Mouse (Mus musculus) heart, postnatal 25 days (tissue): ENCODE data around the gene Mgat5b. TPM values are rescaled to one million over a fixed set of nuclear protein-coding genes. Genes with fewer than 3 reads are reported as not detected.

Source experiments
- DNase-seq: peaks from one replicate; pipeline ENCODE4 v3.0.0; 2022; ENCODE audit warnings: low spot score
- intact Hi-C: fragments of 180-260 bp; cut with DNase I; formaldehyde crosslinking; loops from one replicate; pipeline ENCODE4 v1.15.1; 2025
- total RNA-seq, 2 experiments: library from RNA; stranded (reverse); gene quantifications; 2 replicates each; pipeline ENCODE4 v1.2.3; 2021

The Mgat5b gene
- total RNA-seq, 2 experiments from 2014 or later: 0.21 to 0.34 TPM

GRCm38 (mm10) chr11:116914267-116914885 is 4.3 kb upstream of the Mgat5b start:
- intact Hi-C loops: no loop called here

GRCm38 (mm10) chr11:116915241-116915640 is 3.4 kb upstream of the Mgat5b start:
- DNase-seq: no peak
- intact Hi-C loops: loop anchor here (5.0 kb wide), 3 partner anchors 77 to 262 kb away; no protein-coding TSS in a partner anchor

More at GRCm38 (mm10) chr11:116914267-116914885, 4.3 kb upstream of the Mgat5b start:
- DNase-seq: no peak

DNA sequence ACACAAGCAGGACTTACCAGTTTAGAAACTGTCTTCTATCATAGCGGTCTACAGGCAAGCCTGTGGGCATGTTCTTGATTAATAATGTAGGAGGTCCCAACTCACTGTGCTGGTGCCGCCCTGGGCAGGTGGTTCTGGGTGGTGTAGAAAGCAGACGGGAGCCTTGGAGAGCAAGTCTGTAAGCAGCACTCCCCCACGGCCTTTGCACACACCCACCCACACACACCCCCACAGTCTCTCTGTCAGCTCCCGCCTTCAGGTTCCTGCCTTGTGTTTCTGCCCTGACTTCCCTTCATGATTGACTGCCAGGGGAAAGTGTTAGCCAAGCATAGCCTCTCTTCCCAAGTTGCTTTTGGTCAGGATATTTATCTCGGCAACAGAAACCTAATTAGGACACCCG is 1.3 kb upstream of the Mgat5b start:
- no peak for DNase-seq
- intact Hi-C loops: loop anchor here (5.0 kb wide), 3 partner anchors 75 to 260 kb away; no protein-coding TSS in a partner anchor

GRCm38 (mm10) chr11:116919186-116920020 is 740 bp downstream of the Mgat5b start:
- no peak for DNase-seq
- intact Hi-C loops: loop anchor here (2.0 to 5.0 kb wide), 4 partner anchors 73 to 258 kb away; no protein-coding TSS in a partner anchor

- DNase-seq: no peak
- intact Hi-C loops: no loop called here
These were observed 2.1 kb downstream of the Mgat5b start for GRCm38 (mm10) chr11:116920746-116921145.

DNA sequence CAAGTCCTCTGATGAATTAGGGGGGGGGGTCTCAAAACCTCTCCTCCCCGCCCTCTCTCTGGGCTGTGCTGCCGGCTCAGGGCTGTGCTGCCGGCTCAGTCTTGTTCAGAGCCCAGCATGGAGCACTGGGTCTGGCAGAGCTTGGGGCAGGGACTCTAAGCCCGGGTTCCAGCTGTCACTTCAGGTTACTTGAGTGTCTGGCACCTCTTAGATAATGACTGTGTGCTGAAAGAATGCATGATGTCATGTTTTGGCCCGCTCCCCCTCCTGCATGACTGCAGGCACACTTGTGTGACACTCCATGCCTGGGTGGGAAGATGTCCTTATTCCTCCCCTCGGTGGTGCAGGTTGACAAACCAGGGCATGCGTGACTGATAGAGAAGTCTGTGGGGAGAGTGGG is 3.4 kb downstream of the Mgat5b start:
- intact Hi-C loops: no loop called here
- DNase-seq: no peak

- DNase-seq: no peak
- intact Hi-C loops: no loop called here
These were observed 9.4 kb downstream of the Mgat5b start for GRCm38 (mm10) chr11:116928031-116928430.

DNA sequence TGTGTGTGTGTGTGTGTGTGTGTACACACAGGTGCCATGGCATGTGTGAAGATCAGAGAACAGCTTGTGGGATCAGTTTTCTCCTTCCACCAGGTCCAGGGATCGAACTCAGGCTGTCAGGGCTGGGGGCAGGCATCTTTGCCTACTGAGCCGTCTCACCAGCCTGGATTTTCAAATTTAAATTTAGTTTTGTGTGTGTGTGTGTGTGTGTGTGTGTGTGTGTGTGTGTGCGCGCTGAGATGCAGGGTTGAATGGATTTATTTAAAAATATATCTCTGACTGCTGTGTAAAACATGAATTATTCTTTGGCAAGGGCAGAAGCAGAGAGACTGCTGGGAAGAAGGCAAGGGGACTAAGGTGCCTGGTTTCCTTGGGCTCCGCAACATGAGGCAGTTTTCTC is 16.2 kb downstream of the Mgat5b start:
- intact Hi-C loops: no loop called here

GRCm38 (mm10) chr11:116935354-116935753 is 16.7 kb downstream of the Mgat5b start:
- no peak for DNase-seq
- intact Hi-C loops: no loop called here

More for the DNA sequence above, 16.2 kb downstream of the Mgat5b start:
- DNase-seq: no peak

- intact Hi-C loops: no loop called here
- DNase-seq: no peak
These were observed 17.3 kb downstream of the Mgat5b start for GRCm38 (mm10) chr11:116935917-116936316.

DNA sequence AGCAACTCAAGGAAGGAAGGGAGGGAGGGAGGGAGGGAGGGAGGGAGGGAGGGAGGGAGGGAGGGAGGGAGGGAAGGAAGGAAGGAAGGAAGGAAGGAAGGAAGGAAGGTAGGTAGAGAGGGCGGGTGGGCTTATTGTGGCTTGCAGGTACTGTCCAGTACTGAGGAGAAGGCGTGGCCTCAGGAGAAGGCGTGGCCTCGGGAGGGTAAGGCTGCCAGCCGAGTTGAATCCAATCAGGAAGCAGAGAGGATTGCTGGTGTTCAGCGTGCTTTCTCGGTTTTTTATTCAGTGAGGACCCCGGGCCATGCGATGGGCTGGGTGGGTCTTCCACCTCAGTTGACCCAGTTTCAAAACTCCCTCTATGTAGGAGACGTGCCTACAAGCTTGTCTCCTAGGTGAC is 18.5 kb downstream of the Mgat5b start:
- DNase-seq: no peak
- intact Hi-C loops: no loop called here

DNA sequence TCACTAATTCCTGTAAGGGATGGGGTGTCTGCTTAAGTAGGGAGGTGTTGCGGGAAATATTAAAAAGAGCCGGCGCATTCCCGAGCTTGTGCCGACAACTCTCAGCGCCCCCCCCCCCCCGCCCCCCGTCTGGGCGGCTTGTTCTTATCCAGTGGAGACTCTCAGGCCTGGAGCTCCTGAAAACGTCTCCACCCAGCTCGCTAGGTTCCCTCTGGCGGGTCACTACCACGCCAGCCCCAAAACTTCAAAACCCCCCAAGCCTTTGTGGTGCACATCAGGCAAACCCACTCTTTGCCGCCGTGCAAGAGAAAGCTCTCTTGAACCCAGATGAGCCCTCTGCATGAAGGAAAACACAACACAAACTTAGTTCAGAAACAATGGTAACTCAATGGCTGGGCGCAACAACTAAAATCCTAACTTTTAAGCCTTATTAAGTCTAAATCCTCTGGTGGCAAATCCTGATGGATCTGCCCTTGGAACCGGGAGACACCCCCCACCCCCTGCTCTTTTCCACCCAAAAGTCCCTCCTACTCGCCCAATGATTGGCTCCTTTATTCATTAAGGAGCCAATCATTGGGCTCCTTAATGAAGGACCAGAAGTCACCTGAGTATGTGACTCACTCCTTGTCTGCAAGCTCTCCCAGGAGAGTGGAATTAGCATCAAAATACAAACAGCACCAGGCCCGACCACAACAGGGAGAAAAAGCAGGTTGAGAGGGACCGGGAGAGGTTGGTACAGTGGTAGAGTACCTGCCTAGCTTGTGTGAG is 21.6 kb downstream of the Mgat5b start:
- intact Hi-C loops: no loop called here
- DNase-seq: no peak

DNA sequence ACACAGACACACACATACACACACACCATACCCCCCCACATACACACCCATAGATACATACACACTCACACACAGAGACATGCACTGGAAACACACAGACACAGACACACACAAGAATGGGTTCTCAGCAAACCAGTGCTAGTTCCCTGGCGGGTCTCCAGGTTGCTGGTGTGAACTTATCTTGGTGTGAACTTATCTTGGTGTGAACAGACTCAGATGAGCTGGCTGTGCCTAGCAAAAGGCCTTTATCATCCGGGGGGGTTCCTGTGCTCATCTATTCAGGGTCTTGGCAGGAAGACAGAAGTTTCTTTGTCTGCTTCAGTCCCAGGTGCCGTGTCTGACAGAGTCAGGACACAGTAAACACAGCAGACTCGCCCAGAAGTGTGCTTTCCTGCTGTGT is 25.7 kb downstream of the Mgat5b start:
- intact Hi-C loops: no loop called here
- no peak for DNase-seq

- intact Hi-C loops: no loop called here
- no peak for DNase-seq
These were observed 31.2 kb downstream of the Mgat5b start for GRCm38 (mm10) chr11:116949832-116950231.

DNA sequence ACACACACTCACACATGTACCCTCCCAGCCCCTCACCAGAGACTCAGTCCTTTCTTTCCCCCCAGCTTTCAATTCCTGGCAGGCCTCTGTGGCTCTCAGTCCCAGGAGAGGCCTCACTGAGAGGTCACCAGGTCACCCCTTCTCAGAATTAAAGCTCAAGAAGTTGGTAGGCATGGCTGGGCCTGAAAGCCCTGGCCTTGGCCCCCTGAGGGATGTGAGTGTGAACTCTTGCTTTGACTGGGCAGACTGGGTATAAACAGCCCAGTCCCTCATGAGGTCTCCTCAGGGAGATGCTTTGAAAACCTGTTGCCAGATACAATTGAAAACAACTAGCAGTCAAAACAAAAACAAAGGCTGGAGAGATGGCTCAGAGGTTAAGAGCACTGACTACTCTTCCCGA is 32.8 kb downstream of the Mgat5b start:
- intact Hi-C loops: no loop called here
- no peak for DNase-seq

GRCm38 (mm10) chr11:116954231-116955118 is 35.8 kb downstream of the Mgat5b start:
- intact Hi-C loops: no loop called here
- DNase-seq: no peak

DNA sequence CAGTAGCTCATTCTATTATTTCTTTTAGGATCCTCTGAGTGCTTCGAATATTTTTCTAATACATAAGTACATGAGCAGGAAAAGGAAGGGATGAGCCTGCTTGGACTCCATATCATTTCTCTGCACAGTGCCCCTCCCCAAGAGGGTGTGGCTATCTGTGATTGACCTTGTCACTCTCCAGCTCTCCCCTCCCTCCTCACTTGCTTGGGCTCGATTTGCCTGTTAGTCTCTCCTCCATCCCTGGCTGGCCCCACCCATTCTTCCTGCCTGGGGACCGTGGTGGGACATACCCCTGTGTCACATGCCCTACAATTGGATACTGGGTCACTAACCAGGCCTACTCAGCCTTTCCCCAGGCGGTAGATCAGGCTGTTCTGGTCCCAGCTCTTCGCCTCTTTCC is 39.9 kb downstream of the Mgat5b start:
- DNase-seq: no peak
- intact Hi-C loops: no loop called here

DNA sequence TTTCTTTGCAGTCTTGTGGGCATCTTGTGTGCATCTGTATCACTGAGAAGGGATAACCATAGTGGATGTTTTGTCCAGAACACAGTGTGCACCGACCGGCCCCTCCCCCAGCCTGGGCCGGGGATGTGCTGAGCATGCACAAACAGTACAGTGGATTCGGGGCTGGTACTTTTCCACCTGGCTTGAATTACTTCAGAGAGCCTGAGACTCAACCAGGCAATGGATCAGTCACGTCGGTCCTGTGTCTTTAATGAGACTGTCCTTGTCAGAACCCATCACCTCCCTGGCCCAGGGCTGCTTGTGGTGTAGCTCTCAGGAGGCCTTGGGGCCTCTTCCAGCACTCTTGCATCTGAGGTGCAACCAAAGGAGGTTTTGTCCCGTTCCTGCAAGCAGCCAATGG is 46.4 kb downstream of the Mgat5b start:
- intact Hi-C loops: no loop called here
- DNase-seq: no peak

DNA sequence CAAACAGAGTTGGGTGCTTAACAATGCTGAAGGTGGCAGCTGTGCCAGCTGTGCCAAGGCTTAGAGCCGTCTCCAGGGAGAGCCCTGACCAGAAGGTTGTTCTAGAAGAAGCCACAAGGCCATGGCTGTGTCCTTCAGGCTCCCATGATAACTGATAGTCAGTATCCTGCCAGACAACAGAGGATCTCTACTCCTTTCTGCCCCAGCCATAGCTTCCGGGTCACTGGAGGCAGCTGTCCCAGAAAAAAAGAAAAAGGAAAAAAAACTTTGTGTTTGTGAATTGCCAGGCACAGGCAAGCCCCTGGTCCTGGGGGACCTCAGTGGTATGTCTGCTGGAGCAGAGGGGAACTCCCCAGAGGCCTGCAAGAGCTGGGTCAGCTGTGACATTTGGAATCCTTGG is 47.3 kb downstream of the Mgat5b start:
- DNase-seq: no peak
- intact Hi-C loops: no loop called here

DNA sequence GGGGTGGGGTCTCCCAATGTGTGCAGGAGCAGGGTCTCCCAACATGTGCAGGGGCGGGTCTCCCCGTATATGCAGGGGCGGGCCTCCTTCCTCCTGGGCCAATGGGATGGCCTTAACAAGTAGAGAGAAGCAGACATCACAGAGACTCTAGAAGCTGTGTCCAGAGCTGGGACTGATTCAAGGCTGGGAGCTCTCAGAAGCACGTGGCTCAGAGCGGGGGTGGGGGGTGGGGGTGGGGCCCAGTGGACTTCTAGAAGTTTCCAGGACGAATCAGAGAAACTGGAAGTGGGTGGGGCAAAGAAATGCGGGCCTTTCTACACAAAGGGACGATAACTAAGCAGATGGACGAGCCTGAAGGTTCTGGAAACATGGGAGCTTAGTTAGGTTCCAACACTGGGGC is 49.9 kb downstream of the Mgat5b start:
- intact Hi-C loops: no loop called here
- DNase-seq: no peak
